Mouse (Mus musculus): Measurements from ENCODE around the gene Otx2.

GRCm38 (mm10) chr14:48632335-48632734, 41.3 kb downstream of the Otx2 start:
- TF ChIP-seq CTCF (IDR thresholded peaks at IDR 0.05; ENCODE audit: low read depth): no peak
- no peak for TF ChIP-seq EP300 (optimal IDR thresholded peaks at IDR 0.05)
